Comparison of ENCODE assay signal across 9 mouse cellular contexts in the genomic region with DNA sequence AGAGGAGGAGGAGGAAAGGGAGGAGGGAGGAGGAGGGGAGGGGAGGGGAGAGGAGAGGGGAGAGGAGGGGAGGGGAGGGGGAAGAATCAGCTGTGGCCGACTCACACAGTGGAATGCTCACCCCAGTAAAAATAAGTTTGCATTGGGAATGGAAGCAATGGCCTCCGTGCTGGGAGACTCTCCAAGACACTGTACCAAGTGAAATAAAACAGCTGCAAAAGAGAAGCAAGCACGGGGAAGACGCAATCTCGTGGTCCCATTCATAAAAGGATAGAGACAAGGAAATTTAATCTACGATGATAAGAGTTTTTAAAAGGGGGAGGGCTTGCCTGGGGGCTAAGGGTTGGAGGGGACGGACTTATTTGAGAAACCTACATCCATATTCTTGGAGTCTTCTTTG. TPM values are rescaled to one million over a fixed set of nuclear protein-coding genes. Genes with fewer than 3 reads are reported as not detected.
DNase-seq lines count a peak whose midpoint lies in the region; ATAC-seq and TF ChIP-seq lines count a peak whose summit lies in the region.
"Had no signal": no experiment of that assay in that cellular context is flagged by ENCODE, and none has a peak within 500 bp of the region (broad histone marks: within the 10 kb centered on the region; RNA-seq: fewer than 3 reads in every experiment).

No protein-coding gene starts in this region.

- H3K27me3 ChIP-seq in forebrain, postnatal 0 days (ENCODE audit: insufficient read depth, low read length), result no peaks in the 10 kb centered on the region
- peaks cover 5% of the 10 kb centered on the region; the same call in 1 of the 2 replicates for H3K27me3 ChIP-seq in midbrain, embryonic 15.5 days (replicated peaks)

- H3K4me3 ChIP-seq in forebrain, postnatal 0 days (ENCODE audit: low read depth, low read length), result peak overlapping the region; percentile 34
- H3K4me3 ChIP-seq in midbrain, embryonic 15.5 days, result peak overlapping the region; percentile 32

- H3K4me1 ChIP-seq in forebrain, postnatal 0 days (ENCODE audit: insufficient read depth), result 0 out of 2 replicates have a peak, but pooled peaks cover 6% of the 10 kb centered on the region
- H3K4me1 ChIP-seq in midbrain, embryonic 15.5 days, result peaks cover 13% of the 10 kb centered on the region

- no peak for ATAC-seq in CD4-positive, CD25-positive, alpha-beta regulatory T cell, adult 4 months
- 0 out of 2 replicates have a peak, but pooled peaks have one; percentile 1 for ATAC-seq in forebrain, postnatal 0 days
- no peak for ATAC-seq in midbrain, embryonic 15.5 days (replicated peaks)

- H3K9me3 ChIP-seq in forebrain, postnatal 0 days (ENCODE audit: low read length), result no peaks in the 10 kb centered on the region
- no peaks in the 10 kb centered on the region for H3K9me3 ChIP-seq in midbrain, embryonic 15.5 days
- H3K9me3 ChIP-seq: megakaryocyte, embryonic 14.5 days had no signal

- H3K27ac ChIP-seq in forebrain, postnatal 0 days (ENCODE audit: low read depth, low read length), result no peak overlapping the region
- H3K27ac ChIP-seq in midbrain, embryonic 15.5 days, result peak overlapping the region; percentile 68; the same call in 1 of the 2 replicates

- no peaks in the 10 kb centered on the region for H3K36me3 ChIP-seq in forebrain, postnatal 0 days (ENCODE audit: insufficient read depth)
- no peaks in the 10 kb centered on the region for H3K36me3 ChIP-seq in midbrain, embryonic 15.5 days (replicated peaks)

- DNase-seq in CD4-positive, CD25-positive, alpha-beta regulatory T cell, adult 2 months (ENCODE audit: low read depth, low spot score), result peak; percentile 6
- no peak for DNase-seq in forebrain, postnatal 0 days
- DNase-seq in kidney, adult 9 months, result peak; percentile 30
- no peak for DNase-seq in yolk sac, embryonic 10.5 days (ENCODE audit: low spot score)
- no peak for DNase-seq in c-Kit-positive CD71-positive TER-119-positive erythroid progenitor cells, embryonic 14.5 days (ENCODE audit: low spot score)
- DNase-seq in cerebellum, postnatal 14 days, result no peak

- no peak for TF ChIP-seq CTCF in forebrain, postnatal 0 days (IDR thresholded peaks at IDR 0.05; ENCODE audit: low read depth)

- 20% methylated on average over 7 of the region's 7 CpGs for WGBS in forebrain, postnatal 0 days
- 30% methylated on average over 7 of the region's 7 CpGs for WGBS in midbrain, embryonic 15.5 days

- H3K9ac ChIP-seq in forebrain, postnatal 0 days, result peak overlapping the region; percentile 48; the same call in 1 of the 2 replicates
- 0 out of 2 replicates have a peak overlapping the region, but pooled peaks have one; percentile 36 for H3K9ac ChIP-seq in midbrain, embryonic 15.5 days

- peak overlapping the region; percentile 65 for H3K4me2 ChIP-seq in forebrain, postnatal 0 days (ENCODE audit: low read depth)
- H3K4me2 ChIP-seq in midbrain, embryonic 15.5 days, result peak overlapping the region; percentile 67

RNA-seq across cellular contexts. Expression of a gene that starts 36.9 kb away (rescaled TPM):
- not detected for polyA plus RNA-seq in CD4-positive, CD25-positive, alpha-beta regulatory T cell, adult 4 months (2017; shearing (Covaris generic))
- not detected in 2 replicates for total RNA-seq in forebrain, postnatal 0 days (2014; rRNA removed)
- not detected in 2 replicates for polyA plus RNA-seq in forebrain, postnatal 0 days (2015; fragmentation: Nextera tagmentation; extraction: Ambion mirVana)
- polyA plus RNA-seq in midbrain, embryonic 15.5 days (2015; fragmentation: Nextera tagmentation; extraction: Ambion mirVana), result not detected in 2 replicates

Comparison
In these comparisons a context has a peak if more than half of its experiments do, and no peak if none do; other contexts are left out.
1. DNase-seq: peak in CD4-positive, CD25-positive, alpha-beta regulatory T cell, adult 2 months (single experiment) and kidney, adult 9 months (single experiment); none in forebrain, postnatal 0 days (single experiment), yolk sac, embryonic 10.5 days (single experiment), c-Kit-positive CD71-positive TER-119-positive erythroid progenitor cells, embryonic 14.5 days (single experiment) and cerebellum, postnatal 14 days (0 of 2).